Mouse (Mus musculus) cerebellum, adult 2 months (tissue): ENCODE data around the gene Dohh.

Experiments
- CTCF ChIP-seq: fragments of 200-500 bp; IDR thresholded peaks from 2 replicates; pipeline ENCODE4 v1.5.1; 2011; ENCODE audit warnings: low read depth, mild to moderate bottlenecking, control low read depth, low read length, moderate library complexity, borderline replicate concordance; ENCODE audit not compliant: insufficient read depth
- POLR2A ChIP-seq: fragments of 200-500 bp; IDR thresholded peaks from 2 replicates; pipeline ENCODE4 v1.6.1; 2011; ENCODE audit warnings: low read length, control low read depth, borderline replicate concordance; ENCODE audit not compliant: insufficient read depth

DNA sequence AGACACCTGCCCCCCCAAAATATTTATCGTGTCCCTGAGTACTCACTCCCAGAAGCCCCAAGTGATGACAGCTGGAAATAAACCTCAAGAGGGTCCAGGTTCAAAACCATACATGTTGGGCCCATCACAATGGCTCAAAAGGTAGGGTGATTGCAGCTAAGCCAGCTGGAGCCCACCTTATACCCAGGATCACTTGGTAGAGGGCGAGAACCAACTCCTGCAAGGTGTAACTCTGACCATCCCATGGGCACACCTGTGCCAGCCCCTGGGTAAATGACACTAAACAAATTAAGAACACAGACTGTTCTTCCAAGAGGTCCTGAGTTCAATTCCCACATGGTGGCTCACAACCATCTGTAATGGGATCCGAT is 5.1 kb upstream of the Dohh start:
- TF ChIP-seq CTCF (no peak), POLR2A (no peak)
